Mouse (Mus musculus) C3H10T1/2 (cell line): ENCODE data around the gene Wee1. TPM values are rescaled to one million over a fixed set of nuclear protein-coding genes. Genes with fewer than 3 reads are reported as not detected.

Source experiments
- polyA plus RNA-seq, 2 experiments: library from polyadenylated mRNA; unstranded; fragments of >200 nt; fragmentation: generic; extraction: Trizol; gene quantifications; one replicate each; pipeline ENCODE4 v1.2.1; 2012; ENCODE audit warnings: missing spikeins in 2 of 2

Wee1 gene
- 1 to 10 TPM; 2.2 to 9.5 TPM for polyA plus RNA-seq

DNA sequence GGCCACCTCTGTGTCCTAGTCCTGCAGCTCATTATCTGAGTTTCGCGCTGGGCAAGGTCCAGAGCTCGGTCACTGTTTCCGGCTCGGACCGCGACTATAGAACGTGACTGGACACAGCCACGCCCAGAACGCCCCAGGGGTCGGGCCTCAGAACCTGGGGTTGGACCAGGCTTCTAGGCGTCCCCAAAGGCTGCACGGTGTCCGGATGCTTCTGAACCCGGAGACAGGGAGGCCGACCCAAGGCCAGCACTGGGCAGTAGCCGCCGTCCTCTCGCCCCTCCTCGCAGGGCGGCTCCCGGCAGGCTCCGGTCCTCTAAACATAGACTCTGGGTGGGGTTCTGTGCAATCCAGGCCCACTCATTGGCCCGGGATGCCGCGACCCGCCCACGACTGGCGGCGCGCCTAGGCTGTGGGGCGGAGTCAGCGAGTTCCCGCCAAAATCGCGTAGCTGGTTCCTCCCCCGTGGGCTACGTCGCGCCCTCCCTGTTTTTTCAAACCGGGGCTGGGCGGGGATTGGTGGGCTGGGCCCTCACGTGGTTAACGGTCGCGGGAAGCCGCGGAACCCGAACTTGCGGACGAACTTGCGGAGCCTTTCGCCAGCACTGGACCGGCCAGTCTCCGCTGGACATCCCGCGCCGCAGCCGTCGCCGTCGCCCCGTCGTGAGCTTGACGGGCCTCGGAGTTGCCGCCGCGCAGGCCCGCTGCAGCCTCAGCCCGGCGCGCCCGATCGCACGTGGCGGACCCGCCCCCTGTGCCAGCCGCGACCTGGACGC lies at the start of gene Wee1:
Gene Wee1, plus strand, starts transcription at position 531 of the 773 bp plus-strand sequence.

Other genes starting within 250 kb of the Wee1 start
- 10 to 100 TPM; 13.9 to 64.1 TPM for gene Dennd5a, start 161.6 kb upstream of the Wee1 start, polyA plus RNA-seq
- 10 to 100 TPM in 1 of 2 experiments, 1 to 10 TPM in 1; 2.7 to 18.9 TPM for gene Tmem41b, start 135.1 kb upstream of the Wee1 start, polyA plus RNA-seq
- 1 to 10 TPM; 1.8 to 6.2 TPM for gene Ipo7, start 103.8 kb upstream of the Wee1 start, polyA plus RNA-seq
- gene Zfp143, start 60.8 kb upstream of the Wee1 start, polyA plus RNA-seq: 1 to 10 TPM in 1 of 2 experiments, under 1 TPM in 1; 0.36 to 3.8 TPM
- 10 to 100 TPM in 1 of 2 experiments, 1 to 10 TPM in 1; 1.9 to 14.8 TPM for gene Swap70, start 99.7 kb downstream of the Wee1 start, polyA plus RNA-seq